Mouse (Mus musculus) lung, embryonic 14.5 days (tissue): ENCODE results near the gene Rpl36al. TPM values are rescaled to one million over a fixed set of nuclear protein-coding genes. Genes with fewer than 3 reads are reported as not detected.

Experiments
- ATAC-seq: fragments of 200-750 bp; cut with Nextera tagmentation; 2 replicates; pipeline ENCODE4 v1.8.0; 2017; ENCODE audit warnings: mild to moderate bottlenecking, moderate TSS enrichment, moderate library complexity; ENCODE audit not compliant: insufficient read depth
- DNase-seq: peaks from one replicate; pipeline ENCODE4 v3.0.0-alpha.2; 2015
- H3K27ac ChIP-seq: fragments of 300-500 bp; sonication (generic); 2 replicates; pipeline ENCODE4 v1.5.1; 2014; ENCODE audit warnings: low read depth, mild to moderate bottlenecking, moderate library complexity
- H3K27me3 ChIP-seq: fragments of 300-500 bp; sonication (generic); 2 replicates; pipeline ENCODE4 v1.6.1; 2014; ENCODE audit warnings: low read length, control low read depth; ENCODE audit not compliant: insufficient read depth
- H3K36me3 ChIP-seq: fragments of 300-500 bp; sonication (generic); 2 replicates; pipeline ENCODE4 v1.6.1; 2014; ENCODE audit warnings: control low read depth; ENCODE audit not compliant: insufficient read depth
- H3K4me1 ChIP-seq: fragments of 300-500 bp; sonication (generic); 2 replicates; pipeline ENCODE4 v1.6.1; 2014; ENCODE audit warnings: antibody characterized with exemption, control low read depth; ENCODE audit not compliant: insufficient read depth
- H3K4me2 ChIP-seq: fragments of 300-500 bp; sonication (generic); 2 replicates; pipeline ENCODE4 v1.6.1; 2014; ENCODE audit warnings: mild to moderate bottlenecking
- H3K4me3 ChIP-seq: fragments of 300-500 bp; sonication (generic); 2 replicates; pipeline ENCODE4 v1.5.1; 2014; ENCODE audit warnings: low read depth, low read length
- H3K9ac ChIP-seq: fragments of 300-500 bp; sonication (generic); 2 replicates; pipeline ENCODE4 v1.6.1; 2014
- H3K9me3 ChIP-seq: fragments of 300-500 bp; sonication (generic); 2 replicates; pipeline ENCODE4 v1.6.1; 2016; ENCODE audit warnings: low read depth, low read length, control low read depth
- CTCF ChIP-seq: IDR thresholded peaks from 2 replicates; pipeline ENCODE4 v1.5.1; 2016; ENCODE audit warnings: antibody characterized with exemption, low read depth
- WGBS: fragments of 180-500 bp; shearing (Covaris S2); extraction: QIAGEN DNeasy Blood & Tissue Kit; methylation state at CpG from one replicate; pipeline ENCODE4 v1.1.7; 2014; 5-methylcytosine and 5-hydroxymethylcytosine counted together
- polyA plus RNA-seq: library from polyadenylated mRNA; unstranded; fragments of >200 nt; fragmentation: Nextera tagmentation; extraction: Ambion mirVana; gene quantifications from 2 replicates; pipeline ENCODE4 v1.2.1, GENCODE M21; 2014

Gene Rpl36al
- polyA plus RNA-seq = 591 and 633 TPM in 2 replicates

DNA sequence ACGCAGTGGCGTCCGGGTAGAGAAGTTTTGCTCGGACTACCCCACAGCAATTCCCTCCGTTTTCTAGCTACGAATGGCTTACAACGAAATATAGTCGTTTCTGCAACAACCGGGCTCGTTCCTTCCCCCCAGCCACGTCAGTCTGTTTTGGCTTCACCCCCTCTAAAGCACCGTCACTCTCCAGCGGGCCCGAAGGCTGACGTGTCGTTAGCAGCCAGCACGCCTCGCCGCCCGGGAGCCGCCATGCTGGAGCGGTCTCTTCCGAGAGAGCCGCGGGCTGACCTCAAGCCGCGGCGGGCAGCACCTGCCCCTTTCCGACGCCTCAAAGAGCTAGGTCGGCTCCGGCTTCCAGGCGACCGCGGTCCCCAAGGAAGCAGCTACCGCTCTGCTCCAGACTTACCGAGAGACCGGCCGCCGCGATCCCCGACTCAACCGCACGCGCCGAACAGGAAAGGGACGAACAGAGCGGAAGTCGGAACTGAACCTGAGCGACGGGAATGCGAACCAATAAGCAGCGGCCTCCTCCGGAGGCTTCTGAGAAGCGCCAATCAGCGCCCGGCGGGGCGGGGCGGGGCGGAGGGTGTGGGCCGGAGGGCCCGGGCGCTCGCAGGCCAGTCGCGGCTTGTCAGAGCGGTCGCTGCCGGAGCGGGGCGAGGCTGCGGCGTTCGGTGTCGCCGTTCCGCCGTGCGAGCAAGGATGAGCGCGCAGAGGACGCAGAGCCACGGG is at the start of gene Rpl36al, which contains the start of gene Mgat2:
Gene Rpl36al, minus strand, starts transcription at position 501 of the 726 bp plus-strand sequence.
Gene Mgat2, plus strand, starts transcription at position 575 of the 726 bp plus-strand sequence.
- under 1% methylated on average over 84 of the region's 84 CpGs for WGBS
- ATAC-seq (peak; percentile 99), DNase-seq (peak; percentile 99)
- H3K27me3 ChIP-seq = no peaks in the 10 kb centered on the region
- peaks cover 8% of the 10 kb centered on the region for H3K4me1 ChIP-seq
- H3K4me3 ChIP-seq = peak within 1 kb of the TSS; percentile 83
- peaks cover 32% of the 10 kb centered on the region for H3K36me3 ChIP-seq
- peak within 1 kb of the TSS; percentile 94 for H3K4me2 ChIP-seq
- H3K27ac ChIP-seq = peak within 1 kb of the TSS; percentile 85
- H3K9me3 ChIP-seq = no peaks in the 10 kb centered on the region
- no peak for TF ChIP-seq CTCF
- peak within 1 kb of the TSS; percentile 88 for H3K9ac ChIP-seq

DNA sequence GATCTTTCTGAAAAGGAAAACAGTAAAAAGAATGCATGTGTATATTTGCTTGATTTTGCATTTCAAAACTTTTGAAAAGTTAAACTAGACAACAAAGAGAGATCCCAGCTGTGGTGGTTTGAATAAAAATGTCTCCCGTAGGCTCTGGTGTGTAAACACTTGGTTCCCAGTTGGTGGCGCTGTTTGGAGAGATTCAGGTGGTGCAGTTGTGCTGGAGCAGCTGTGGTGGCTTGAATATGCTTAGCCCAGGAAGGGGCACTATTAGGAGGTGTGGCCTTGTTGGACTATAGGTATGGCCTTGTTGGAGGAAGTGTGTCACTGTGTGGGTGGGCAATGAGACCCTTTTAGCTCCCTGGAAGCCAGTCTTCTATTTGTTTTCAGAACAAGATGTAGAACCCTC is 45.4 kb upstream of the Rpl36al start:
- H3K27ac ChIP-seq = no peak overlapping the region
- peaks cover 10% of the 10 kb centered on the region; the same call in 1 of the 2 replicates for H3K36me3 ChIP-seq
- H3K27me3 ChIP-seq = no peaks in the 10 kb centered on the region
- no peak overlapping the region for H3K4me3 ChIP-seq
- WGBS = 74% methylated on average over 2 of the region's 2 CpGs
- H3K4me2 ChIP-seq = no peak overlapping the region
- TF ChIP-seq CTCF = peak; percentile 22; the same call in 1 of the 2 replicates
- no peak overlapping the region for H3K9ac ChIP-seq
- H3K4me1 ChIP-seq = peaks cover 3% of the 10 kb centered on the region; the same call in 1 of the 2 replicates
- H3K9me3 ChIP-seq = no peaks in the 10 kb centered on the region
- DNase-seq = no peak
- no peak for ATAC-seq

- DNase-seq (peak; percentile 94), ATAC-seq (peak; percentile 99)
- Histone ChIP-seq H3K4me3 (peak within 1 kb of the TSS; percentile 72), H3K27ac (peak within 1 kb of the TSS; percentile 92), H3K27me3 (no peaks in the 10 kb centered on the region), H3K4me2 (peak within 1 kb of the TSS; percentile 67), H3K9ac (peak within 1 kb of the TSS; percentile 55), H3K36me3 (peaks cover 14% of the 10 kb centered on the region; the same call in 1 of the 2 replicates), H3K9me3 (no peaks in the 10 kb centered on the region), H3K4me1 (peaks cover 3% of the 10 kb centered on the region; the same call in 1 of the 2 replicates)
- TF ChIP-seq CTCF = no peak; the same call in 1 of the 2 replicates
- whole genome bisulfite sequencing = under 1% methylated on average over 37 of the region's 37 CpGs
Observed at GRCm38 (mm10) chr12:69227776-69228466, 44.0 kb upstream of the Rpl36al start, which contains the start of gene Pole2. Gene Pole2 (minus strand): TSS chr12:69228195.

DNA sequence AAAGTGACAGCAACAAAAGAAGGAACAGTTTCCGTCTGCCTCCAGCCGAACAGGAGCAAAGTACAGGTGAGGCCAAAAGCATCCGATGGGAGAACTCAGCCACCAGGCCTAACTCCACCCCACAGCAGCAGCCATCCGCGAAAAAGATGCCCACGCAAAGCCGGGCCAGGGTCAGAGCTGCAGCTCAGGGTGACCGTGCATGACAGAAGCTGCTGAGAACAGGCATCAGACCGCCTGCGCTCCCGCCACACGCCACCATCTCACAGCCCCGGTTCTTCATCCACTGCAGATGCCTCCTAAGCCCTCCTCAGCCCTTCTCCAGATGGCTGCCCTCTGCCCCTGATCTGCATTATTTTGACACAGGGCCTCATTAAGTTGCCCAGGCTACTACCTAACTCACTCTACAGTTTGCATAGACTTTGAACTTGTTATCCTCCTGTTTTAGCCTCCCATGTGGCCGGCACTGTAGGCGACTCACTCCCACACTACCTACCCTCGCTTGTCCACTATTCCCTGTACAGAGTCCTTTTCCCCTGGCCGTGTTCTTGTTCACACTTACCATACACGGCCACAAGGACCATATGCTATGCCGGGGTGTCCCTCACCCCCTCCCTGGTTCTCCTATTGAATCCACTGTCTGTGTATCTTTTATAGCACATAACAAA is 36.9 kb upstream of the Rpl36al start:
- WGBS = 86% methylated on average over 19 of the region's 19 CpGs
- H3K4me1 ChIP-seq = no peaks in the 10 kb centered on the region
- H3K27ac ChIP-seq = no peak overlapping the region
- H3K4me2 ChIP-seq = no peak overlapping the region
- no peak overlapping the region for H3K4me3 ChIP-seq
- no peak for ATAC-seq
- DNase-seq = no peak
- no peaks in the 10 kb centered on the region for H3K9me3 ChIP-seq
- TF ChIP-seq CTCF = no peak
- no peak overlapping the region for H3K9ac ChIP-seq
- H3K27me3 ChIP-seq = no peaks in the 10 kb centered on the region
- H3K36me3 ChIP-seq = peaks cover 56% of the 10 kb centered on the region

DNA sequence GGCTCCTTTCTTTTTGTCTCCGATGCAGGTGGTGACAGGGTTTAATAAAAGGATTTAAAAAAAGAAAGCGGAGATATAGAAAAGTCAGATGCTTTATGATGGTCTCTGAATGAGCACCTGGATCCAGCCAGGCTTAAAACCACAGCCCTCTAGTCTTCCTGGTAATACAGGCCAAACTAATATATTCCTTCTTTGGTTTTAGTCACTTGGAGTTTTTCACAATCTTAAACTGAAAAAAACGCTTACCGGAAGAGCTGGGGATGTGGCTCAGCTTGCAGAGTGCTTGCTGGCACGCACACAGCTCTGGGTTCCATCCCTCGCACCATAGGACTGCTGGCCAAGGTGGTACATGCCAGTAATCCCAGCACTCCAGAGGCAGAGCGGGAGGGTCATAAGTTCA is 32.7 kb upstream of the Rpl36al start:
- H3K36me3 ChIP-seq = peaks cover 74% of the 10 kb centered on the region
- ATAC-seq (no peak), DNase-seq (no peak)
- no peak overlapping the region for H3K9ac ChIP-seq
- H3K27ac ChIP-seq = no peak overlapping the region
- no peaks in the 10 kb centered on the region for H3K9me3 ChIP-seq
- H3K4me1 ChIP-seq = no peaks in the 10 kb centered on the region
- H3K4me2 ChIP-seq = no peak overlapping the region
- 96% methylated on average over 7 of the region's 7 CpGs for WGBS
- TF ChIP-seq CTCF = no peak
- no peaks in the 10 kb centered on the region for H3K27me3 ChIP-seq
- H3K4me3 ChIP-seq = no peak overlapping the region

- H3K36me3 ChIP-seq = peaks cover 71% of the 10 kb centered on the region
Observed at GRCm38 (mm10) chr12:69215000-69215785, 31.3 kb upstream of the Rpl36al start.

More at GRCm38 (mm10) chr12:69215000-69215785, 31.3 kb upstream of the Rpl36al start:
- TF ChIP-seq CTCF = no peak
- ATAC-seq = no peak
- Histone ChIP-seq H3K4me2 (no peak overlapping the region), H3K27ac (no peak overlapping the region), H3K4me1 (no peaks in the 10 kb centered on the region), H3K4me3 (no peak overlapping the region), H3K9me3 (no peaks in the 10 kb centered on the region), H3K9ac (no peak overlapping the region), H3K27me3 (no peaks in the 10 kb centered on the region)
- no peak for DNase-seq
- WGBS = 87% methylated on average over 3 of the region's 3 CpGs
